Mouse (Mus musculus): ENCODE measurements at regions not wholly inside any gene's neighbourhood (a gene's known extent, or its start where the extent isn't known, plus 50 kb on each side); places are given as distances from the start of the nearest gene placed in this dataset.

GRCm38 (mm10) chr15:7574264-7574663, 176.1 kb upstream of the Egflam start:
- no peak for DNase-seq (ENCODE audit: low spot score in 2 of 2)

GRCm38 (mm10) chr15:7574811-7575210, 176.6 kb upstream of the Egflam start:
- no peak for DNase-seq (ENCODE audit: low spot score in 2 of 2)

- no peak for DNase-seq (ENCODE audit: low spot score in 2 of 2)
These were observed 180.2 kb upstream of the Egflam start for GRCm38 (mm10) chr15:7578439-7578838.

GRCm38 (mm10) chr15:7587210-7587609, 189.0 kb upstream of the Egflam start:
- DNase-seq (ENCODE audit: low spot score in 2 of 2) = no peak

- no peak for DNase-seq (ENCODE audit: low spot score in 2 of 2)
These were observed 193.3 kb upstream of the Egflam start for GRCm38 (mm10) chr15:7591486-7591885.

DNA sequence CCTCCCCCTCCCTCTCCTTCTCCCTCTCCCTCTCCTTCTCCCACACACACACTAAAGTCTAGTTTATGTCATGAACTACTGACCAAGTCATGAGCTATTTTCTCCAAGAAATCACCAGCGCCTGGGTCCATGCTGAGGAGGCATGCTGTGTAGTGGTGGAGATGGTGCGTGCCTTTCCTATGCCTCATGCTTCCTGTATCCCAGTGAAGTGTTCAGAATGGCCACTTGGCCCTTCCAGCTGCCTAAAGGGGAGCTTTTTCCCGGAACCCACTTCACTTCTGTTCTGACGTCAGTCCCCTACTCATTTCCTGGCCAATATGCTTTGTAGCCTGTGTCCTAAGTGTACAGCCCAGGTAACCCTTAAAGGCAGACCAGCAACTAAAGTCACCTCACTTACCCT, 199.1 kb upstream of the Egflam start:
- DNase-seq (ENCODE audit: low spot score in 2 of 2) = no peak

DNA sequence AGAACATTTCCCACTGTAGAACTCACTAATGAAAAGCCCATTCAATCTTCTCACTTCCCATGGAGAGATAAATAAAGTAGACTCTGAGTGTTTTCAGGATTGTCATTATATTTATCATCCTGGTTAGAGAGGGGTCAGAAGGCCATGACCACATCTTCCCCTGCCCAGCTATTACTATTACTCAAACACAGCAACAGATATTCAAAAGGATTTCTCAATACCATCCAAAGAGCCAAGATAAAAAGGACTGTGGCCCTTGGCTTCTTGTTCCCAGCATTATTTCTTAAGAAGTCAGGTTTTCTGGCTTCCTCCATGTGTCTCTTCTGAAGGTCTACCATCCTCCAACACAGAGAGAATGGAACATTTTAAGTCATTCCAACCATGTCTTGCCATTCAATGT, 199.6 kb upstream of the Egflam start:
- DNase-seq (ENCODE audit: low spot score in 2 of 2) = no peak

- DNase-seq (ENCODE audit: low spot score in 2 of 2) = no peak
These were observed 203.3 kb upstream of the Egflam start for GRCm38 (mm10) chr15:7601540-7601939.

DNA sequence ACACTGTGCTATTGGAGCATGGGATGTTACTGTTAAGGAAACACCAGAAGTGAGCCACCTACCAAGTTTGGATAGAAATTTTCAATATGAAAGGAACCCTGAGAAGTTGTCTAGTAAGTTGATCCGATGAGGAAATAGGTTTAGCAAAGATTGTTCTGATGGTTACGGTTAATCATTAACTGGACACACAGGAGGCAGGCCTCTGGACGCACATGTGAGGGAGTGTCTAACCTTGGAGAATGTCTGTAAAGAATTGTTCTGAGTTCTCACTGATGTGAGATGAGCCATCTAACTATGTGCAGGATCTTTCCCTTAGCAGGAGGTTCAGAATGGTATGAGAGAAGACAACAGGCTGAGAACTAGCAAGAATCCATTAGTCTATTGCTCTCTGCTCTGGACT, 205.8 kb upstream of the Gdnf start:
- DNase-seq (ENCODE audit: low spot score in 2 of 2) = no peak

DNA sequence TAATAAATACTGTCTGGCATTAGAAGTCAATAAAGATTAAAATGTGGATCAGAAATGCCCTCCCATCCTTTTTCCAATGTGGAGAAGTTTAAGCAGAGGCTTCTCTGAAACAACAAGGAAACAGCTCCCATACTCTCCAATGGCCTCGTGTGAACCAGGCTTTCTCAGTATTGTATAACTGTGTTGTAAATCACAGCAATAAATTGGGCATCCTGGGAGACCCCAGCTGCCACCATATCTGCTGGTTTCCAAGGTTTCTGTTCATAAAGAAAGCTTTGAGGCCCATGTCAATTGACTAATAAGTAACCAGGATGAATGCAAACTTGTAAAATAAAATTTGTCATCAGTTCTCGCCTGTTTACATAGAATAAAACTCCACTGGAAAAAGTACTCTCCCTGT, 192.7 kb upstream of the Gdnf start:
- no peak for DNase-seq (ENCODE audit: low spot score in 2 of 2)

DNA sequence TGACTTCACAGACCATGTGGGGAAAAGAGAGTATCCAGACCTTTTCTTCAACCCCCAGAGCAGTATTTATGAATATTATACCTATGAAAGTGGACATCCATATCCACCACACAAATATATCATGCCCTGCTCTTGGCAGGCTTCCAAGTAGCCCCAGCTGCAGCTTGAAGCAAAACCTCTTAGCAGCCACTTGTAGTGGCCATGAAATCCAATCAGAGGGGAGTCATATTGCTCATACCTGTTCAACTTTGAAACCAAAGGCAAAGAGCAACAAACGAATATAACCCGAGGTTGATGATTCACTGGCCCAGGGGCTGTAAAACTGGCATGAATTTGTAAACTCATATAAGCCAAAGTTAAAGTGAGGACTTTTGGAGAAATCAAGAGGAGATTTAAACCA, 187.6 kb upstream of the Gdnf start:
- DNase-seq (ENCODE audit: low spot score in 2 of 2) = no peak

GRCm38 (mm10) chr15:7624689-7625472, 185.8 kb upstream of the Gdnf start:
- no peak for DNase-seq (ENCODE audit: low spot score in 2 of 2)

DNA sequence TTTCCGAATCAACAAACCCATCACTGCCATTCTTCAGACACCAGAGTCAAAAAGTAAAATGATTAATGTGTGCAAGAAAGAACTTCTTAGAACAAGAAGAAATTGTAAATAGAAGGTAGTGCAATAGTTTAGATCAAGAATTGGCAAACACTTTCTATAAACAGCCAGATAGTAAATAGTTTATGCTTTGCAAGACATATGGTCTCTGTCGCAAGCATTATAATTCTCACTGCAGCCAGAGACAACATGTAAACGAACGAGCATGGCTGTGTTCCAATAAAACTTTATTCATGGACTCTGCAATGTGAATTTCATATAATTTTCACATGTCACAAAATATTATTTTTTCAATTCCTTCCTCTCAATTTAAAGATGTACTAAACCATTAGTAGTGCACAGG, 180.8 kb upstream of the Gdnf start:
- no peak for DNase-seq (ENCODE audit: low spot score in 2 of 2)

DNA sequence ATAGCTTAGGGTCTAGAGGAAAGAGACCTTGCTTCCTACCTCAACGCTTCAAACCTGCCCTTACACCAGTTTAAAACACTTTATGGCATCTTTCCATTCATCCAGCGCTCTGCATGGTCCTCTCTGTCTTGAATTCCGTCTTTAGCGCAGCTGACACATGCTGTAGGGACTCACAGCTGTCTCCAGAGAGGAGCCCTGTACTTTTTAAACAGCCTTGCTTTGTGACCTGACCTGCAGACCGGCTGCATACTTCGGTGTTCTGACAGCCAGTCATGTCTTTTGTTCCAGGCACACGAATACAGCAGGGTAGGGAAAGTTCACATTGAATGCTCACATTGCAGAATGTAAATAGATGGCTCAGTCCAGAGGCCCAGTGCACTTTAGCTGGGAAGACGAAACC, 175.4 kb upstream of the Gdnf start:
- no peak for DNase-seq (ENCODE audit: low spot score in 2 of 2)

DNA sequence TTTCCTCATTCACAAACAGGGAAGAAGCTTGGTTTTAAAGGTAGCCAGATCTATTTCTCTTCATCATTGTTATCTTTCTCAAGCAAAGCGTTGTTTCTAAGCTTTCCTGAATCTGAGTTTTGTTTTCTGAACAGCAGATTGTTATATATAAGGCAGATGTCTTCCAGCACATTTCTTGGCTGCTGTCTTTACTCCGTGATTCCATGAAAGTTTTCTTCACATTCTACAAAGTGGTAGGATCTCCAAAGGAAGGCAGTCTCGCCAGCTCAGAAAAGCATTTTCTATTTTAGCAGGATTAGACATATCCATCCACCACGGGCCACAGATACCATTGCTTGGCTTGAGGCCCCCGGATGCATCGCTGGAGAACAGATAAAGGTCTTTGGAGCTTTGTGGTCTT, 171.2 kb upstream of the Gdnf start:
- DNase-seq (ENCODE audit: low spot score in 2 of 2) = no peak

DNA sequence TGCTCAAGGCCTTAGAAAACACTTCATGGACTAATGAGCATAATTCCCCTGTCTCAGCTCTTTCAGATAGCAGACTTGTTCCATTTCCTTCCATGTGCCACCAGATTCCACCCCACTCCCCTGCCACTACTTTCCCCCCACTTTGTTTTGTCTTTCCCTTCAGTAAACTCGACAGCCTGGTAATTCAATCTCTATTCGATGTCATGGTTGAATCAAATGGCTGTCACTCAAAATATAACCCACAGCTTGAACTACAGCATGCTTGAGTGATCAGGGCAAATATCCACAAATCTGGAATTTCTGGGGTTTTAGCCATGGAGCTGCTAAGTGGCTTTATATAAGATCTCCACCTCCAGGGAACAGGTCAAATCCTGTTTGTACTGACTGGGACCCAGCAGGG, 168.6 kb upstream of the Gdnf start:
- DNase-seq (ENCODE audit: low spot score in 2 of 2) = no peak

GRCm38 (mm10) chr15:7650705-7651104, 159.9 kb upstream of the Gdnf start:
- no peak for DNase-seq (ENCODE audit: low spot score in 2 of 2)

DNA sequence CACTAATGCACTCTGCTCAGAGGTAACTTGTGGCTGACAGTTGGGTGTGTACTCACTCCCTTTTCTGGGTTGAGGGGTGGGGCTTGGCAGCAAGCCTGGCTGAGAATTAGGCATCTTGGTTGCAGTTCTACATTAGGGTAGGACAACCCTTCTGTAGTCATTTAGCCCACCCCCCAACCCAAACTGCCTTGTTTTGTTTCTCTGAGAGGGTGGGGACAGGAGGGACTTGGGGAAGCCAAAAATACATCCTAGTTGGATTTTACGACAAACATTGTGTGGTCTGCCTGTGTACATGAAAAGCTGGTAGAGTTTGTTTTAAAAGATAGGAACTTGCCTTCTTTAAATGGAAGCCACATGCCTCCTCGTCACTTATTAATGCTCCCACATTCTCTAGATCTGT, 146.8 kb upstream of the Gdnf start:
- DNase-seq (ENCODE audit: low spot score in 2 of 2) = no peak

- no peak for DNase-seq (ENCODE audit: low spot score in 2 of 2)
These were observed 141.0 kb upstream of the Gdnf start for GRCm38 (mm10) chr15:7669631-7670030.

DNA sequence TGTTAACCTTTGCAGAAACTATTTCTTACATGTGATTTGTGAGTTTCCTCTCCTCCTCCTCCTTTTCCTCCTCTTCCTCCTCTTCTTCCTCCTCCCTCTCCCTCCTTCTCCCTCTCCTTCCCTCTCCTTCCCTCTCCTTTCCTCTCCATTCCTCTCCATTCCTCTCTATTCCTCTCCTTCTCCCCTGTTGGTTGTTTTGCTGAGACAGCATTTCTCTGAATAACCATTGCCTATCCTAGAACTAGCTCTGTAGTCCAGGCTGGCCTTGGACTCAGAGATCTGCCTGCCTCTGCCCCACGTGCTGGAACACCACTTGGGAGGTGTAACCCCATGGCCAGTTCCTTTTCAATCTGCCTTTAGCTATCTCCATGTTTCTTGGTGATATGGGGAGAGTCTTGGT, 133.7 kb upstream of the Gdnf start:
- DNase-seq (ENCODE audit: low spot score in 2 of 2) = no peak

DNA sequence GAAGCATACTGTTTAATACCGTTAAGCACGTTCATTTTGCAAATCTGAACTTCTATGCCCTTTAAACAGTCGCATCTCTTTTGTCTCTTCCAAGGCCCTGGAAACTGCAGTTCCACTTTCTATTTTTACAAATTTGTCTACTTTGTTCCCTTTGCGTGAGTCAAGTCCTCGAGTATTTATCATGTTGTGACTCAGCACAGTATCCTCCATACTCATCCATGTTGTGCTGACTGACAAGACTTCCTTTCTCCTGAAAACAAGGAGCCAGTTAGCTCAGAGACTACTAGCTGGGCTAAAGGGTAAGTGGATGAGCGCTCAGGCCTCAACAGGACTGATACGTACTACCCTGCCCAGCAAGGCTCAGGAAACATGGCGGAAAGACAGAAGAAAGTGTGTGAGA, 131.9 kb upstream of the Gdnf start:
- no peak for DNase-seq (ENCODE audit: low spot score in 2 of 2)

DNA sequence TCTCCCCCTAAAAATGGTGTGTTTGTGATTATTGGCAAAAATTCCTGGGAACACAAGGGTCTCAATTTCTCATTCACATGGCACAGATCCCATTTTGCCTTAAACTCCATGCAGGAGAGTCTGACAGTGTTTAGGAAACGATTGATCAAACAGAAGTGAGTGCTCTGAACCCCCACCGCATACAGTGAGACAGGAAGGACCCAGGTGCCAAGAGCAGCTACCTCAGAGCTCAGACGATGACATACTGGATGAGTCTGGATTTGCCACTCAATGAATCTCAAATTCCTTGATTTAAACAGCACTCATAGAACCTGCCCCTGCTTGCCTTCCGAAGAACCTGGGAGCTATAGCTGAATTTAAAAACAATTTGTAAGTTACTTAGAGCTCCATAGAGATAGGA, 129.6 kb upstream of the Gdnf start:
- DNase-seq (ENCODE audit: low spot score in 2 of 2) = no peak

DNA sequence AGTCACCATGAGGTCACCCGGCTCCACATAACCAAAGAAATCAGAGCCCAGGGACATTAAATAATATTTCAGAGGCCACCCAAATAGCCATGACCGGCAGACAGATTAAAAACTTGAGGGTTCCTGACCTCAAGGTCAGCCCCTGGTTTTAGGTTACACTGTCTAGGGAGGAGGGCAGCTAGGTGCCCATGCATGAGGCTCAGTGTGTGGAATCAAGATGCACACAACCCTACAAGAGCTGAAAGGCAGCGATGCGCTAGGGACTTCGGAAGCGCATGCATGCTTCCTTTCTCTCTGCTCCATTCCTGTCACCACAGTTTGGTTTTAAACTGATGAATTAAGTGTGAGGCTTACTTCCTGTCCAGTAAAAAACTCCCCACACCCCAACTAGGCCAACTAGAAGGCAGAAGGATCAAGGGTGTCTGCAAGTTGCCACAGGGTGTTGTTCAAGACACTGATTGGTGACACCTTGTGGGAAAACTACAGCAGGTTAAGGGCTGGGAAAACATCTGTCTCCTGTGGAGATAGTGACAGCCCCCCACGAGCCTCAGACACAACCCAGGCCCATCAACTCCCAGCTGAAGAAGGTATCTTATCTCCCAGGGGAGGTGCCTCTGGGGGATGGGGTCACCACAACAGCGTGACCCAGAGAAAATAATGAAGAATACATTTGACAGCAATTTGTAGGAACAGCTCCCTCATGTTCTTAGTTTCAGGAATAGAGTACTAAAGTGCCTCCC, 127.2 kb upstream of the Gdnf start:
- no peak for DNase-seq (ENCODE audit: low spot score in 2 of 2)

GRCm38 (mm10) chr15:7691251-7691650, 119.4 kb upstream of the Gdnf start:
- DNase-seq (ENCODE audit: low spot score in 2 of 2) = no peak

Data from frontal cortex, postnatal 25 days (tissue).